Mouse (Mus musculus) heart, embryonic 14.5 days (tissue): ENCODE measurements around the gene Chrm1. TPM values are rescaled to one million over a fixed set of nuclear protein-coding genes. Genes with fewer than 3 reads are reported as not detected.
A peak's percentile ranks its signal among the peaks of the same experiment; 100 is the strongest.

Experiments
- ATAC-seq: fragments of 200-750 bp; cut with Nextera tagmentation; 2 replicates; pipeline ENCODE4 v1.8.0; 2017; ENCODE audit warnings: low read depth, moderate TSS enrichment; ENCODE audit not compliant: insufficient number of reproducible peaks, insufficient read depth, low FRiP score
- H3K27ac ChIP-seq, 2 experiments: fragments of 200-500 bp in 1 of 2; fragments of 300-500 bp in 1 of 2; sonication (generic) in 1 of 2; replicated peaks in 1 of 2; 2 replicates each; pipeline ENCODE4 v1.5.1; 2012 to 2014; ENCODE audit warnings: low read depth in 2 of 2, low read length in 2 of 2, control low read depth in 1 of 2, mild to moderate bottlenecking in 1 of 2, mixed read lengths in 1 of 2; ENCODE audit not compliant: control insufficient read depth in 1 of 2, insufficient read depth in 1 of 2
- H3K27me3 ChIP-seq: fragments of 300-500 bp; sonication (generic); 2 replicates; pipeline ENCODE4 v1.6.1; 2014; ENCODE audit warnings: mild to moderate bottlenecking, low read length, control low read depth; ENCODE audit not compliant: control insufficient read depth, insufficient read depth
- H3K36me3 ChIP-seq: fragments of 300-500 bp; sonication (generic); 2 replicates; pipeline ENCODE4 v1.6.1; 2014; ENCODE audit warnings: mild to moderate bottlenecking, control low read depth, low read length, mixed read lengths; ENCODE audit not compliant: control insufficient read depth, insufficient read depth
- H3K4me1 ChIP-seq, 2 experiments: fragments of 200-500 bp in 1 of 2; fragments of 300-500 bp in 1 of 2; sonication (generic) in 1 of 2; 2 replicates each; pipeline ENCODE4 v1.6.1; 2012 to 2014; ENCODE audit warnings: low read length in 2 of 2, control low read depth in 1 of 2, mixed read lengths in 1 of 2; ENCODE audit not compliant: control insufficient read depth in 2 of 2, insufficient read depth in 2 of 2
- H3K4me2 ChIP-seq: fragments of 300-500 bp; sonication (generic); 2 replicates; pipeline ENCODE4 v1.6.1; 2014; ENCODE audit warnings: mild to moderate bottlenecking, low read length
- H3K4me3 ChIP-seq, 2 experiments: fragments of 200-500 bp in 1 of 2; fragments of 300-500 bp in 1 of 2; sonication (generic) in 1 of 2; 2 replicates each; pipeline ENCODE4 v1.5.1; 2012 to 2014; ENCODE audit warnings: low read length in 2 of 2, mild to moderate bottlenecking in 2 of 2, control low read depth in 1 of 2, low read depth in 1 of 2, moderate library complexity in 1 of 2; ENCODE audit not compliant: control insufficient read depth in 1 of 2, insufficient read depth in 1 of 2
- H3K9ac ChIP-seq: fragments of 300-500 bp; sonication (generic); 2 replicates; pipeline ENCODE4 v1.6.1; 2014; ENCODE audit warnings: mild to moderate bottlenecking, low read length
- H3K9me3 ChIP-seq: fragments of 300-500 bp; sonication (generic); 2 replicates; pipeline ENCODE4 v1.6.1; 2016; ENCODE audit warnings: low read length, control low read depth; ENCODE audit not compliant: control insufficient read depth
- WGBS: fragments of 180-500 bp; shearing (Covaris S2); extraction: QIAGEN DNeasy Blood & Tissue Kit; methylation state at CpG from one replicate; pipeline ENCODE4 v1.1.7; 2014; 5-methylcytosine and 5-hydroxymethylcytosine counted together
- polyA plus RNA-seq: library from polyadenylated mRNA; unstranded; fragments of >200 nt; fragmentation: Nextera tagmentation; extraction: Ambion mirVana; gene quantifications from 2 replicates; pipeline ENCODE4 v1.2.1, GENCODE M21; 2014

Gene Chrm1
- polyA plus RNA-seq, 1 experiment from 2014 or later: 0.12 TPM

DNA sequence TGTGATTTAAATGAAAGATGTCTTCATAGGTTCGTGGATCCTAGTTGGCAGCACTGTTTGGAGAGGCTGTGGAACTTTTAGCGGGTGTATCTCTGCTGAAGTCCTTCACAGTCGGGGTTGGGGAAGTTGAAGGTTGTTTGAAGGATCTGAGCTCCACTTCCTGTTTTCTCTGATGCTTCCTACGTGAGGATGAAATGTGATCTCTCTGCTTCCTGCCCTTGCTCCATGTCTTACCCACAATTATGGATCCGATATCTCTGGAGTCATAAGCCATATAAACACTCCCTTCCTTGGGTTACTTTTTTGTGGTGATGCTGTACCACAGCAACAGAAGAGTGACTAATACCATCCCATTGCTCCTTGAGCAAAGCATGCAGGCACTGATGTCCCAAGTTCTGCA is 21.5 kb upstream of the Chrm1 start:
- no peak for ATAC-seq
- Histone ChIP-seq H3K4me1 (0 out of 4 replicates have a peak, but pooled peaks cover 0 to 2% of the 10 kb centered on the region in 2 experiments), H3K4me2 (no peak overlapping the region), H3K9ac (no peak overlapping the region), H3K9me3 (no peaks in the 10 kb centered on the region), H3K4me3 (no peak overlapping the region), H3K27ac (no peak overlapping the region), H3K36me3 (no peaks in the 10 kb centered on the region), H3K27me3 (no peaks in the 10 kb centered on the region)
- 45% methylated on average over 5 of the region's 5 CpGs for WGBS

DNA sequence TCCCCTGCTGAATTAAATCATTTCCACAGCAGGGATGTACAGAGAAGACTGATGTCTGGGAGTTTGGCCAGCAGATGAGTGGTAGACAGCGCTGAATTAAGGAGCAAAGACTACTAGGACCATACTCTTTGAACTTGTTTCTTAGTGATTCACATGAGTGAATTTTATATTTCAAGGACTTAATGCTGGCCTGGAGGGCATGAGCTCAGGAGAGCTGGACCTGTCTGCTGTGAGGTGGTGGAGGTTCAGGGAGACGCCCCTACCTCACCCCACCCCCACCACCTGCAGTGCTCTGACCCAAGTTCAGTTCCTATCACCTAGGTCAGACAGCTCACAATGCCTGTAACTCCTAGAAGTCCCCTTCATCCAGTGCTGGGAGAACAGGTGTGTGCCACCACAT is 17.2 kb upstream of the Chrm1 start:
- H3K9me3 ChIP-seq: no peaks in the 10 kb centered on the region
- no peak overlapping the region for H3K4me3 ChIP-seq
- no peaks in the 10 kb centered on the region for H3K36me3 ChIP-seq
- WGBS: 76% methylated on average over 2 of the region's 2 CpGs
- 0 out of 4 replicates have a peak, but pooled peaks cover 0 to 2% of the 10 kb centered on the region in 2 experiments for H3K4me1 ChIP-seq
- no peak overlapping the region for H3K27ac ChIP-seq
- H3K9ac ChIP-seq: no peak overlapping the region
- no peak for ATAC-seq
- H3K4me2 ChIP-seq: no peak overlapping the region
- no peaks in the 10 kb centered on the region for H3K27me3 ChIP-seq

DNA sequence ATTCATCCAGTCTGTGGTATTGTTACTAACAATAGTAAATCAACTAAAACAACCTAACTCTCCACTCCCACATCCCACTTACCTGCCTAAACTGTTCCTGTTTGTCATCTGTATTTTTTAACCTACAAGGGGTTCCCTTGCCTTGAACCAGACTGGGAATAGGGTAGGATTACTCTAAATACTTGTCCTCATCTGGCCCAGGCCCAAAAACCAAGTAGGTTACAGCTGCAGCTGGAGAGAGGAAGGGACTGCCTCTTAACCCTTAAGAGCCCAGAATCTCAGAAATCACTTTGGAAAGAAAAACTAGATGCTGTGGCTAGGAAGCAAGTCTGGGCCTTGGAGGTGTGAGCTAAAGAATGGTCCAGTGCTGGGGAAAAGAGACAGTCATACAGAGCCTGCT is 7.8 kb upstream of the Chrm1 start:
- no peak for ATAC-seq
- 0 out of 2 replicates have a peak, but pooled peaks cover 3% of the 10 kb centered on the region for H3K27me3 ChIP-seq
- H3K4me1 ChIP-seq: no peaks in the 10 kb centered on the region; a peak in 1 of 4 replicates
- H3K4me2 ChIP-seq: no peak overlapping the region
- no peak overlapping the region for H3K4me3 ChIP-seq
- no peaks in the 10 kb centered on the region for H3K36me3 ChIP-seq
- no peak overlapping the region for H3K27ac ChIP-seq
- no peaks in the 10 kb centered on the region for H3K9me3 ChIP-seq
- H3K9ac ChIP-seq: no peak overlapping the region

DNA sequence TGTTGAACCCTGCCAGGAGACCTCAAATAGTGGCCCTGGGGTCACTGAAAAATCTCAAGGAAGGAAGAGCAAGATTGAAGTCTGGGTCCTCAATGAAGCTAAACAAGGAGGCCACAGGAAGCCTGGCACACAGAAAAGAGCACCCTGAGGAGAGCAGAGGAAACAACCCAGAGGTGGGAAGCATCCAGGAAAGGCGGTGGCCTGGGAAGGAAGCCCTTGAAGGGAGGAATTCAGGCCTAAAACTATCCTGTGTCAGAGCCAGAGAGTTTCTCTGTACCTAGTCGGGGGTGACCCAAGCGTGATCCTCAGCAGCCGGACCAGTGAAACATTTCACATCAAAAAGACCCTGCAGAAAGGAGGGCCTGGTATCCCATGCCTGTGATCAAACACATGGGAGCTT is 7.2 kb upstream of the Chrm1 start:
- Histone ChIP-seq H3K9me3 (no peaks in the 10 kb centered on the region), H3K27ac (no peak overlapping the region), H3K4me2 (no peak overlapping the region), H3K27me3 (0 out of 2 replicates have a peak, but pooled peaks cover 7% of the 10 kb centered on the region), H3K4me3 (no peak overlapping the region), H3K9ac (no peak overlapping the region), H3K4me1 (no peaks in the 10 kb centered on the region; a peak in 1 of 4 replicates), H3K36me3 (no peaks in the 10 kb centered on the region)
- WGBS: 67% methylated on average over 4 of the region's 4 CpGs
- ATAC-seq: no peak

DNA sequence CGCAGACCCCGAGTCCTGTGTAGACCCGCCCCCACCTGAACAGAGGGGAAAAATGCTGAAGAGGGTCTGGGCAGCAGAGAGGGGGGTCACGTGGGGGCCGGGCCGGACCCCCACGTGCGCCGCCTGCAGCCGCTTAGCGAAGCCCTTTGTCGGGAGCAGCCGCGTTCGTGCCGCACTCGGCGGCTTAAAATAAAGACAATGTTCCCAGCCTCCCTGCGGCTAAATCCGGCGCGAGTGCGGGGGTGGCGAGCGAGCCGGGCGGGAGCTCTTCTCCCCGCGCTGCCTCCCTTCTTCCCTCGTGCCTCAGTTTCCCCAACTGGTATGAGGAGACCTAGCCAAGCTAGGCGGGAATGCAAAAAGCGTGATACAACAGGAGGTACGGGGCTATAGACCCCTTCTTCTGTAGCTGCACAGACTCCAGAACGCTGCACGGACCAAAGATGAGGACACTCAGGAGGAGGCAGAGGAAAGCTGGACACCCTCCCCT is 1.7 kb upstream of the Chrm1 start:
- Histone ChIP-seq H3K9ac (peak overlapping the region; percentile 68), H3K4me2 (peak overlapping the region; percentile 97), H3K4me3 (peak overlapping the region; percentile 49 to 57), H3K4me1 (peaks cover 2 to 8% of the 10 kb centered on the region in 2 experiments), H3K9me3 (no peaks in the 10 kb centered on the region), H3K36me3 (no peaks in the 10 kb centered on the region), H3K27ac (no peak overlapping the region), H3K27me3 (peaks cover 20% of the 10 kb centered on the region)
- no peak for ATAC-seq
- WGBS: under 1% methylated on average over 35 of the region's 35 CpGs

DNA sequence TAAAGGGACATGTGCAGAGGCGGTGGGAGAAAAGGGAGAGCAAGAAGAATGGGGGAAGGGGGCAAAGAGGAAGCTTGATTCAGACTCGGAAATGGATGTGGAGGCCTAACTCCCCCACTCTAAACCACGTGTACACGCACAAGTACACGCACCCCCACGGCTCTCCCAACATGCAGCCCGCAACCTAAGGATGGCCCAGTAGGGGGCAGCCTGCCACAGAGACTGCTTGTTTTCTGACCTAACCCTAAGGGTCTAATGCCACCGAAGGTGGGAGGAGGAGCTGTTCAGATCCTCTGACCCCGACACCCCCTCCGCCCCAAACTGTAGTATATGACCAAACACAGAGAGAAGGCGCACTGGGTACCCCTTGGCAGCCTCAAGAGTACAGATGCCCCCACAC is 1.3 kb upstream of the Chrm1 start:
- no peaks in the 10 kb centered on the region for H3K9me3 ChIP-seq
- H3K4me1 ChIP-seq: peaks cover 2 to 8% of the 10 kb centered on the region in 2 experiments
- H3K9ac ChIP-seq: peak overlapping the region; percentile 68
- 3% methylated on average over 11 of the region's 11 CpGs for WGBS
- ATAC-seq: no peak
- H3K27ac ChIP-seq: no peak overlapping the region
- peaks cover 20% of the 10 kb centered on the region for H3K27me3 ChIP-seq
- H3K4me3 ChIP-seq: peak overlapping the region; percentile 49 to 57
- H3K4me2 ChIP-seq: peak overlapping the region; percentile 97
- H3K36me3 ChIP-seq: no peaks in the 10 kb centered on the region

DNA sequence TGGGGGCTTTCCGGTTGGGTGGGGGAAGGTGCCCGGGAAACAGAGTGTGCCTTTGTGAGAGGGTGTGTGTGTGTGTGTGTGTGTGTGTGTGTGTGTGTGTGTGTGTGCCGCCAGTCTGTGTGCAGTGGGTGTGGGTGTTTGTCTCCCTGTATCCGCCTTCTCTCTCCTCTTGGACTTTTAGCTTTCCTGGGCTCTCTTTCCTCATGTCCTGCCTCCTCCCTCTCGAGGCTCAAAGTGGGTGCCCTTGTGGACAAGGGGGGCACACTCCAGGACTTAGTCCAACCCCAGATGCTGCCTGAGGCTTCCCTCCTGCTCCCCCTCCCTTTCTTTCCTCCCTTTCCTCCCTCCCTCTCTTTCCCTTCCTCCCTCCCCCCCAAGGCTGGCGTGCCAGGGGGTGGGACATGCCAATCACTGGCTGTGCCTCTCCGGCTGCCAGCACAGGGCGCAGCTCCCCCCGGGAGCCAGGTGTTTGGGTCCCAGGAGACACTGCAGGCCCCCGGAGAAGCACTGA is 377 bp downstream of the Chrm1 start:
- H3K9me3 ChIP-seq: no peaks in the 10 kb centered on the region
- peaks cover 2 to 8% of the 10 kb centered on the region in 2 experiments for H3K4me1 ChIP-seq
- no peak overlapping the region for H3K27ac ChIP-seq
- H3K36me3 ChIP-seq: no peaks in the 10 kb centered on the region
- WGBS: 40% methylated on average over 10 of the region's 10 CpGs
- no peak overlapping the region for H3K9ac ChIP-seq
- no peak overlapping the region for H3K4me2 ChIP-seq
- H3K27me3 ChIP-seq: peaks cover 20% of the 10 kb centered on the region
- no peak for ATAC-seq
- H3K4me3 ChIP-seq: no peak overlapping the region

DNA sequence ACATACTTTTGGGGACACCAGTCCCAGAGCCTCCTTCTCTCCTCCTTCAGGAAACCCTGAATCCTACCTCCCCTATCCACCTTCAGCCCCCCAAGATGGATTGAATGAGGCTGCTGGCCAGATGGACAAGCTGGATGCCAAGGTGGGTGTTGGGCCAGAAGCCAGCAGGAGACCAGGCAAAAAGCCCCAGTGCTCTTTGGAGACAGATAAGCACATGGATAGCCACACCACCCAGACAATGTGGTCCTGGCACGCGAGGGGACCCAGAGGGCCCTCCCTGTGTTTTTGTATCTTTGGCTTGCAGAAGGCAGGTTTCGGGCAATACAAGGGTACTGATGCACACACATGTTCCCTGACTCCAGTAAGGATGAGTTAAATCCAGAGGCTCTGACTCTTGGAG is 1.3 kb downstream of the Chrm1 start:
- Histone ChIP-seq H3K4me3 (no peak overlapping the region), H3K4me2 (no peak overlapping the region), H3K4me1 (peaks cover 2 to 8% of the 10 kb centered on the region in 2 experiments), H3K9me3 (no peaks in the 10 kb centered on the region), H3K27me3 (peaks cover 20% of the 10 kb centered on the region), H3K9ac (no peak overlapping the region), H3K36me3 (no peaks in the 10 kb centered on the region), H3K27ac (no peak overlapping the region)
- 85% methylated on average over 3 of the region's 3 CpGs for WGBS
- no peak for ATAC-seq
